Mouse (Mus musculus) olfactory bulb, adult 2 months (tissue): Measurements from ENCODE around the gene Wbp1.

Experiments used
- CTCF ChIP-seq: fragments of 200-500 bp; IDR thresholded peaks from 2 replicates; pipeline ENCODE4 v1.5.1; 2012; ENCODE audit warnings: low read depth, mild to moderate bottlenecking, low read length, moderate library complexity; ENCODE audit not compliant: insufficient read depth
- POLR2A ChIP-seq: fragments of 200-500 bp; IDR thresholded peaks from 2 replicates; pipeline ENCODE4 v1.6.1; 2012; ENCODE audit warnings: mild to moderate bottlenecking, low read depth, low read length, moderate library complexity; ENCODE audit not compliant: insufficient read depth

DNA sequence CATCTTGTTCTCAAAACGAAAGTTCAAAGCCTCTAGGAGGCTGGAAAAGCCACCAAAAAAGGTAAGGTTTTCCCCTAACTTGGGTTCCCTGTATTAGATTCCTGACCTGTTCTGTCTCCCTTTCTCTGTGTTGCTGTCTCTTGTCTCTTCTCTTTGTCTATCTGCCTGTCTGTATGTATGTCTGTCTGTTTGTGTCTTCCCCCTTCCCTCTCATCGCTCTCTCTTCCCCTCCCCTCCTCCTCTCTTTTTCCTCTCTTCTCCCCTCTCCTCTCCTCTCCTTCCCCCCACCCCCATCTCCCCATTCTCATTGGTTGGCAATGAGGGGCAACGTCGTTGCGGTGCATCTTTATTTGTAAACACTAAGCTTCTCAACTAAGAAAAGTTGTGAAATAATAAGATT, 4.0 kb upstream of the Wbp1 start, which contains the start of gene Ino80b:
- TF ChIP-seq POLR2A (no peak), CTCF (no peak)
